Comparison of ENCODE assay signal across 8 mouse cellular contexts in the genomic region with DNA sequence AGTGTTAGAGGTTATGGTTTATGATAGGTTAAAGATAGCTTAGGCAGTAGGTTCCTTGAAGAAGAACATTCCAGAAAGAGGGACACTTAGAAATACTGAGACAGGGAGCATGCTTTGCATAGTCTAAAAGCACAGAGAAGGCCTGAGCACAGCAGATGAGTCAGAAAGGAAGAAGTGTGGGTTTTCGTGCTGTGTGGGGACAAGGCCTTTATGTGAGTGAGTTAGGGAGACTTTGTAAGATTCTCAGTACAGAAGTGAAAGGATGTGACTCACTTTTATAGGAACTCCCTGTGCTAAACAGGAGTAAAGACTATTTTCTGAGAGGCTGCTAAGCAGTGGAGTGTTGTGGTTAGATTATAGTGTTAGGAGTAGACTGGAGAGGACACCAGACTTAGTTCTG. TPM values are rescaled to one million over a fixed set of nuclear protein-coding genes. Genes with fewer than 3 reads are reported as not detected.
DNase-seq lines count a peak whose midpoint lies in the region; ATAC-seq and TF ChIP-seq lines count a peak whose summit lies in the region.

No protein-coding gene starts in this region.

- TF ChIP-seq CTCF in heart, adult 2 months (IDR thresholded peaks at IDR 0.05) = no peak
- no peak for TF ChIP-seq CTCF in left cerebral cortex, adult 2 months (IDR thresholded peaks at IDR 0.05)

- WGBS in heart, adult 2 months = 37% methylated on average over 1 of the region's 1 CpGs
- 31% methylated on average over 1 of the region's 1 CpGs for WGBS in forebrain, embryonic 13.5 days
- WGBS in midbrain, embryonic 16.5 days = 30% methylated on average over 1 of the region's 1 CpGs

- no peak for TF ChIP-seq EP300 in heart, adult 2 months (IDR thresholded peaks at IDR 0.05; ENCODE audit: insufficient read depth, low read depth, low read length)

- H3K36me3 ChIP-seq in heart, adult 2 months (ENCODE audit: control insufficient read depth, insufficient read depth, low read length) = no peaks in the 10 kb centered on the region; the same call in none of the 2 replicates
- H3K36me3 ChIP-seq in forebrain, embryonic 13.5 days (ENCODE audit: poor library complexity, severe bottlenecking) = no peaks in the 10 kb centered on the region
- H3K36me3 ChIP-seq in midbrain, embryonic 16.5 days (ENCODE audit: control insufficient read depth, insufficient read depth, low read length) = no peaks in the 10 kb centered on the region

- H3K4me2 ChIP-seq in forebrain, embryonic 13.5 days = peak overlapping the region; percentile 65
- peak overlapping the region; percentile 47 for H3K4me2 ChIP-seq in midbrain, embryonic 16.5 days (ENCODE audit: low read length)

- no peaks in the 10 kb centered on the region for H3K79me2 ChIP-seq in heart, adult 2 months (replicated peaks; ENCODE audit: control insufficient read depth, insufficient read depth, low read length)

- no peak for ATAC-seq in forebrain, embryonic 13.5 days
- no peak for ATAC-seq in midbrain, embryonic 16.5 days
- ATAC-seq in cerebellum, adult (ENCODE audit: insufficient number of reproducible peaks, low FRiP score, low TSS enrichment) = no peak

- H3K27me3 ChIP-seq in heart, adult 2 months (ENCODE audit: control insufficient read depth, insufficient read depth, low read length) = no peaks in the 10 kb centered on the region
- H3K27me3 ChIP-seq in forebrain, embryonic 13.5 days = no peaks in the 10 kb centered on the region
- H3K27me3 ChIP-seq in midbrain, embryonic 16.5 days (ENCODE audit: control insufficient read depth, insufficient read depth, low read depth, low read length) = no peaks in the 10 kb centered on the region

- no peak for TF ChIP-seq POLR2A in heart, adult 2 months (IDR thresholded peaks at IDR 0.05; ENCODE audit: insufficient read depth, low read depth, low read length)

- H3K4me3 ChIP-seq in heart, adult 2 months = peak overlapping the region; percentile 78; the same call in 1 of the 2 replicates
- peak overlapping the region; percentile 66 for H3K4me3 ChIP-seq in forebrain, embryonic 13.5 days
- H3K4me3 ChIP-seq in left cerebral cortex, adult 2 months = no peak overlapping the region
- H3K4me3 ChIP-seq in midbrain, embryonic 16.5 days (ENCODE audit: low read depth, low read length) = no peak overlapping the region

- peak; percentile 20 to 21 for DNase-seq in heart, adult 2 months
- no peak for DNase-seq in heart, postnatal 14 days
- DNase-seq in urinary bladder, postnatal 14 days (ENCODE audit: low spot score) = peak; percentile 16
- no peak for DNase-seq in urinary bladder, postnatal 10 days (ENCODE audit: low spot score)
- peak; percentile 28 to 32 for DNase-seq in left cerebral cortex, adult 2 months (ENCODE audit: extremely low spot score in 1 of 2, low spot score in 2 of 2)

- H3K9ac ChIP-seq in heart, adult 2 months (ENCODE audit: low read depth, low read length) = no peak overlapping the region
- H3K9ac ChIP-seq in forebrain, embryonic 13.5 days = peak overlapping the region; percentile 45; the same call in 1 of the 2 replicates
- H3K9ac ChIP-seq in midbrain, embryonic 16.5 days (ENCODE audit: low read depth, low read length) = 0 out of 2 replicates have a peak overlapping the region, but pooled peaks have one; percentile 1

- H3K9me3 ChIP-seq in forebrain, embryonic 13.5 days (replicated peaks) = no peaks in the 10 kb centered on the region
- no peaks in the 10 kb centered on the region for H3K9me3 ChIP-seq in midbrain, embryonic 16.5 days (replicated peaks; ENCODE audit: control insufficient read depth, low read length, poor library complexity, severe bottlenecking)

- H3K27ac ChIP-seq in heart, adult 2 months = peak overlapping the region; percentile 15
- no peak overlapping the region for H3K27ac ChIP-seq in forebrain, embryonic 13.5 days
- peak overlapping the region; percentile 96 for H3K27ac ChIP-seq in left cerebral cortex, adult 2 months
- no peak overlapping the region for H3K27ac ChIP-seq in midbrain, embryonic 16.5 days (ENCODE audit: low read length)

- H3K4me1 ChIP-seq in heart, adult 2 months (ENCODE audit: control insufficient read depth, insufficient read depth, low read length) = peaks cover 9% of the 10 kb centered on the region
- peaks cover 6% of the 10 kb centered on the region; the same call in 1 of the 2 replicates for H3K4me1 ChIP-seq in forebrain, embryonic 13.5 days
- peaks cover 10% of the 10 kb centered on the region for H3K4me1 ChIP-seq in midbrain, embryonic 16.5 days (ENCODE audit: control insufficient read depth, insufficient read depth, low read length)

- intact Hi-C loops in heart, adult 2 months (cut with DNase I) = no loop called here
- intact Hi-C loops in heart, postnatal 14 days (cut with DNase I) = no loop called here
- intact Hi-C loops in left cerebral cortex, adult 2 months (cut with DNase I) = loop anchor here (2.0 kb wide), 2 partner anchors 55 to 105 kb away; a partner anchor contains a TSS

RNA-seq across cellular contexts. Expression of a gene that starts 0.9 kb away (rescaled TPM):
- total RNA-seq in heart, adult 2 months (2021) = under 1 TPM; 0.63 to 0.70 TPM
- 0.57 and 0.79 TPM in 2 replicates for polyA plus RNA-seq in heart, adult 2 months (2012; rRNA removed)
- under 1 TPM; 0.76 to 0.79 TPM for total RNA-seq in heart, postnatal 14 days (2021)
- polyA plus RNA-seq in forebrain, embryonic 13.5 days (2015; fragmentation: Nextera tagmentation; extraction: Ambion mirVana) = 2.9 and 3.4 TPM in 2 replicates
- total RNA-seq in left cerebral cortex, adult 2 months (2021) = 10 to 100 TPM in 1 of 2 experiments, 1 to 10 TPM in 1; 9.3 to 11.6 TPM
- 2.3 and 4.0 TPM in 2 replicates for polyA plus RNA-seq in midbrain, embryonic 16.5 days (2015; fragmentation: Nextera tagmentation; extraction: Ambion mirVana)

RNA-seq across cellular contexts. Expression of a gene that starts 1.0 kb away (rescaled TPM):
- 1 to 10 TPM in 1 of 2 experiments, under 1 TPM in 1; 0.97 to 1.1 TPM for total RNA-seq in heart, adult 2 months (2021)
- polyA plus RNA-seq in heart, adult 2 months (2012; rRNA removed) = 0.49 and 1.1 TPM in 2 replicates
- total RNA-seq in heart, postnatal 14 days (2021) = 1 to 10 TPM; 1.2 to 1.5 TPM
- polyA plus RNA-seq in forebrain, embryonic 13.5 days (2015; fragmentation: Nextera tagmentation; extraction: Ambion mirVana) = 6.1 and 7.7 TPM in 2 replicates
- total RNA-seq in left cerebral cortex, adult 2 months (2021) = 1 to 10 TPM; 5.5 to 6.0 TPM
- polyA plus RNA-seq in midbrain, embryonic 16.5 days (2015; fragmentation: Nextera tagmentation; extraction: Ambion mirVana) = 4.1 and 4.8 TPM in 2 replicates

RNA-seq across cellular contexts. Expression of a gene that starts 34.8 kb away (rescaled TPM):
- 10 to 100 TPM in 1 of 2 experiments, 1 to 10 TPM in 1; 9.0 to 14.2 TPM for total RNA-seq in heart, adult 2 months (2021)
- 3.6 and 9.7 TPM in 2 replicates for polyA plus RNA-seq in heart, adult 2 months (2012; rRNA removed)
- 1 to 10 TPM; 3.2 to 6.6 TPM for total RNA-seq in heart, postnatal 14 days (2021)
- polyA plus RNA-seq in forebrain, embryonic 13.5 days (2015; fragmentation: Nextera tagmentation; extraction: Ambion mirVana) = 0.42 and 0.44 TPM in 2 replicates
- total RNA-seq in left cerebral cortex, adult 2 months (2021) = 1 to 10 TPM; 4.2 to 4.4 TPM
- polyA plus RNA-seq in midbrain, embryonic 16.5 days (2015; fragmentation: Nextera tagmentation; extraction: Ambion mirVana) = 0.44 and 0.55 TPM in 2 replicates

Comparison
In these comparisons a context has a peak if more than half of its experiments do, and no peak if none do; other contexts are left out.
1. DNase-seq: peak in heart, adult 2 months (2 of 2), urinary bladder, postnatal 14 days (single experiment) and left cerebral cortex, adult 2 months (2 of 2); none in heart, postnatal 14 days (0 of 2) and urinary bladder, postnatal 10 days (single experiment).
2. H3K27ac ChIP-seq: peak in heart, adult 2 months (single experiment) and left cerebral cortex, adult 2 months (single experiment); none in forebrain, embryonic 13.5 days (single experiment) and midbrain, embryonic 16.5 days (single experiment).
3. H3K4me3 ChIP-seq: peak in heart, adult 2 months (single experiment) and forebrain, embryonic 13.5 days (single experiment); none in left cerebral cortex, adult 2 months (single experiment) and midbrain, embryonic 16.5 days (single experiment).
4. RNA of a gene that starts 0.9 kb away (total RNA-seq): 9.3 to 11.6 TPM in left cerebral cortex, adult 2 months; 0.76 to 0.79 TPM in heart, postnatal 14 days and 0.63 to 0.70 TPM in heart, adult 2 months; every median in the first group is over 4 times any median in the second.